Mouse (Mus musculus) embryo, embryonic 10.5 days (tissue): ENCODE data around the gene Rack1.
A peak's percentile ranks its signal among the peaks of the same experiment; 100 is the strongest.
"Not testable (repeated sequence)": the region's sequence is repeated elsewhere in the genome, so short reads cannot be mapped to it uniquely, and the experiment has no call there.

Source experiments
- DNase-seq: peaks from one replicate; pipeline ENCODE4 v3.0.0-alpha.2; 2015; ENCODE audit warnings: low spot score

Gene Rack1

GRCm38 (mm10) chr11:48819614-48820307 is 19.6 kb downstream of the Rack1 start:
- no peak for DNase-seq

- DNase-seq = no peak
Observed at GRCm38 (mm10) chr11:48820308-48820674, 20.2 kb downstream of the Rack1 start.

- not testable (repeated sequence) for DNase-seq
Observed at GRCm38 (mm10) chr11:48821299-48821698, 21.2 kb downstream of the Rack1 start.

GRCm38 (mm10) chr11:48822768-48823512 is 22.8 kb downstream of the Rack1 start:
- no peak for DNase-seq

GRCm38 (mm10) chr11:48823536-48823972 is 23.4 kb downstream of the Rack1 start:
- peak; percentile 94 for DNase-seq

GRCm38 (mm10) chr11:48824311-48824830 is 24.2 kb downstream of the Rack1 start:
- DNase-seq = peak; percentile 40

GRCm38 (mm10) chr11:48825979-48826751 is 26.0 kb downstream of the Rack1 start, which contains the start of the genes Trim7 and Gm12184:
Gene Trim7 (plus strand): TSS chr11:48826140.
Gene Gm12184 (minus strand): TSS chr11:48826655.
- DNase-seq = not testable (repeated sequence)

GRCm38 (mm10) chr11:48826752-48827096 is 26.6 kb downstream of the Rack1 start:
- peak; percentile 67 for DNase-seq

- DNase-seq = no peak
Observed at GRCm38 (mm10) chr11:48827926-48828325, 27.8 kb downstream of the Rack1 start.

GRCm38 (mm10) chr11:48830279-48830678 is 30.1 kb downstream of the Rack1 start:
- DNase-seq = no peak

GRCm38 (mm10) chr11:48831273-48831672 is 31.1 kb downstream of the Rack1 start:
- DNase-seq = no peak

- no peak for DNase-seq
Observed at GRCm38 (mm10) chr11:48833078-48833730, 33.1 kb downstream of the Rack1 start.

GRCm38 (mm10) chr11:48833731-48834639 is 33.9 kb downstream of the Rack1 start:
- peak; percentile 96 for DNase-seq

- DNase-seq = no peak
Observed at GRCm38 (mm10) chr11:48835923-48836322, 35.8 kb downstream of the Rack1 start.

GRCm38 (mm10) chr11:48836990-48837309 is 36.8 kb downstream of the Rack1 start:
- no peak for DNase-seq

- DNase-seq = peak; percentile 59
Observed at GRCm38 (mm10) chr11:48837310-48838180, 37.4 kb downstream of the Rack1 start.

- DNase-seq = peak; percentile 59
Observed at GRCm38 (mm10) chr11:48838181-48838797, 38.2 kb downstream of the Rack1 start.

- DNase-seq = no peak
Observed at GRCm38 (mm10) chr11:48838879-48839680, 38.9 kb downstream of the Rack1 start.

GRCm38 (mm10) chr11:48840805-48841204 is 40.7 kb downstream of the Rack1 start:
- DNase-seq = no peak
